Mouse (Mus musculus): ENCODE measurements around the gene Fcrla.

The Fcrla gene

GRCm38 (mm10) chr1:170884978-170885561 is 42.3 kb downstream of the Fcrla start, which contains the start of the genes Gm26620 and Dusp12:
Gm26620 (plus strand) TSS chr1:170885065.
Dusp12 (minus strand) TSS chr1:170885540.
- peak; percentile 93 for DNase-seq

DNA sequence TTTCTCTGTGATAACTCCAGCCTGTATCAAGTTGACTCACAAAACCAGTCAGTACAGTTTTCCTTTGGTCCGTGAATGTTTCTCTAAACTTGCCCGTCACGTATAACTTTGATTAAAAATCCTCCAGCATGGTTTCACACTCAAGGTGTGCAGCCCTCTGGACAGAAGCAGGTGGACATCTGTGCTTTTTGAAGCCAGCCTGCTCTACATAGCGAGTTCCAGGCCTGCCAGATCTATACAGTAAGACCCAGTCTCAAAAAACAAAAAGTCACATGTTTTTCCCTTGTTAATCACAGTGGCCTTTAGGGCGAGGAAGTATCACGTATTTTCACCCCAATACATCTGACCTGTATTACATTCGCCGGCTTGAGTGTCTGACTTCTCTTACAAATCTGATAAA is 43.0 kb downstream of the Fcrla start:
- DNase-seq = no peak

- DNase-seq = no peak
These were observed 44.4 kb downstream of the Fcrla start for GRCm38 (mm10) chr1:170882915-170883485.

DNA sequence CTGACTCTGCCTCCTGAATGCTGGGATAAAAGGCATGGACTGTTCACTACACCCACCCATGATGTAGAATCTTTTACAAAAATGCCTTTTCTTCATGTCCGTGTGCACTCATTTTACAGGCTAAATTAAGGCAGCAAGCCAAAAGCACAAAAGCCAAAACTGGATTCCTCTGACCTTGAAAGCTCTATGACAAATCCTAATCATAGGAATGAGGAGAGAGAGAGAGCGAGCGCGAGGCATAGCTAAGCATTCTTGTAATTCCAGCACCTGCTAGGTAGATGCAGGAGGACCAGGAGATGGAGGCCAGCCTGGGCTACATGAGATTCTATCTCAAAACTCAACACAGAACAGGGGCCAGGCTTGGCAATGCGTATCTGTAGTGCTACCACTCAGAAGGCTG is 50.5 kb downstream of the Fcrla start:
- DNase-seq = no peak

- DNase-seq = no peak
These were observed 51.7 kb downstream of the Fcrla start for GRCm38 (mm10) chr1:170875676-170876075.

GRCm38 (mm10) chr1:170871961-170872360 is 55.4 kb downstream of the Fcrla start:
- DNase-seq = no peak

DNA sequence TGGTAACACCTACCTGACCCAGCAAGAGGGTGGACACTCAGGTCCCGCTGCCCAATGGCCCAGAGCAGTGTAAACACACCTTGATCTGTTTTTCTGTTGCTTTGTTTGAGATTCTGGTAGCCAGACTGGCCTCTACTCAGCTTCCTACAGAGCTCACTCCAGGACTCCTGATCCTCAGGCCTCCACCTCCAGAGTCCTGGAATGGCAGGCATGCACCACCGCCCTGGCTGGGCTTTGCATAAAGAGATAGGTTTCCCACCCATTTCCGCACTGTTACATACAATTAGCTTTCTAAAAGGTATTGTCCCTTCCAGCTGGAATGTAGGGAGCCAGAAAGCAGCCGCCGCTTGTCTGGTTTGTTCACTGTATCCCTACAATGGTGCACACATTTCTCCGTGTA is 56.0 kb downstream of the Fcrla start:
- DNase-seq = no peak

GRCm38 (mm10) chr1:170868905-170869283 is 58.5 kb downstream of the Fcrla start:
- DNase-seq = no peak

GRCm38 (mm10) chr1:170868107-170868904 is 59.1 kb downstream of the Fcrla start:
- DNase-seq = peak; percentile 90

DNA sequence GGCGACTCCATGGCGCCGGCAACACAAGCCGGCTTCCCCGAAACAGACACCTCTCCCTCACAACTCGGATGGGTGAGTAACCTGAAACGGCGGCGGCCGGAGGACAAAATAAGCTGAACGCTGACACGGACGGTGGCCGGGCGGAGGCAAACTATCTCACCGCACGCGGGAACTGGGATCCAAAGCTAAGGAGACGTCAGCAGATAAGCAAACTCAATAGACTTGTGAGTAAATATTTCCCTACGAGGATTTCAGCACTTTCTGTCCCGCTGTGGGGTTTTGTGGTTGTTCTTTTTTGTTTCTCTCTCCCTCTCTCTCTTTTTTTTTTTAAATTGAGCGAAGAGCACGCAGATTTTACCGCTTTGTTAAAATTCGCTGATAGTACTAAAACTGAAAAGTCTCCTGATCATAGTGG is 59.7 kb downstream of the Fcrla start, which contains the start of gene Atf6:
Atf6 (minus strand) TSS at position 81 of the 415 bp plus-strand sequence.
- peak; percentile 96 for DNase-seq

Data from right cerebral cortex, adult 18-20 months (tissue).